ENCODE assay signal across 7 mouse cellular contexts in the genomic region with DNA sequence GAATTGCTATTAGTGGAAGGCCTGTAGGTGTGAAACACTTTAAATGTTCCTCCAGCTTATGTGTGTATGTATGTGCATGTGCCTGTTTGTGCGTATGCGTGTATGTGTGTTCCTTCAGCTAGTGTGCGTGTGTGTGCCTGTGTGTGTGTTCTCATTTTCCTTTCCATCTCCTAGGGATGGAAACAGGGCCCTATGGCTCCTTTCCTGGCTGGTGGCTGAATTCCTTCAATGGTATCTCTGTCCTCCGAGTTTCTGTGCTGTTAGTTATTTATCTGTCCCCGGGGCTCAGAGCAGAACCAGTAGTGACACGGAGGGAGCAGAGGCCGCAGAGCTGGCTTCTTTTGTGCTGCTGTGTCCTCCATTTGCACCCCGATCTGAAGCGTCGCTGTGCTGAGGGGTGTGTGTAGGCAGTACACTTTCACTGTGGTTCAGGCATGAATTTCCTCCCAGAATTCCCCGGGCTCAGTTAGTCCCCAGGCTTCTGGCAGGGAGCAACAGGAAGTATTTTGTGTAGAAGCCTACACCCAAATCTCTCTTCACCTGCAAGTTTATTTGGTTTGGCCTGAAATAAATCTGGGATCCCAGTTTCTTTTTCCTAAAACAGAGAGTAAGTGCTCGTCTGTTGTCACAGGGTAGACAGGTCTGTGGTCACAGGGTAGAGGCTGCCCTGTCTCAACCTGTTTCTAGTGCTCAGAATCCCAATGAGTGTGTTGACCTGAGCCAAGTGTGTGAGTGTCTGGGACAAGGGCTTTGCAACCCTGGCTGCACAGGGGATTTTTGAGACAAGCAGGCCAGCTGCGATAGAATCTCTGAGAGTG. TPM values are rescaled to one million over a fixed set of nuclear protein-coding genes. Genes with fewer than 3 reads are reported as not detected.
DNase-seq lines count a peak whose midpoint lies in the region; ATAC-seq and TF ChIP-seq lines count a peak whose summit lies in the region.

No protein-coding gene starts in this region.

- H3K9ac ChIP-seq in embryonic facial prominence, embryonic 11.5 days (replicated peaks; ENCODE audit: low read length) = no peak overlapping the region
- H3K9ac ChIP-seq in hindbrain, embryonic 11.5 days (ENCODE audit: low read depth, low read length) = no peak overlapping the region
- no peak overlapping the region for H3K9ac ChIP-seq in limb, embryonic 15.5 days
- peak overlapping the region; percentile 41 for H3K9ac ChIP-seq in stomach, postnatal 0 days (ENCODE audit: low read length)

- H3K4me3 ChIP-seq in embryonic facial prominence, embryonic 11.5 days (ENCODE audit: low read depth, low read length) = no peak overlapping the region
- no peak overlapping the region for H3K4me3 ChIP-seq in hindbrain, embryonic 11.5 days (ENCODE audit: low read depth, low read length)
- H3K4me3 ChIP-seq in limb, embryonic 15.5 days = no peak overlapping the region
- no peak overlapping the region for H3K4me3 ChIP-seq in stomach, postnatal 0 days (ENCODE audit: low read depth, low read length)

- ATAC-seq in embryonic facial prominence, embryonic 11.5 days (replicated peaks; ENCODE audit: insufficient number of reproducible peaks, low FRiP score, low TSS enrichment, low read depth) = no peak
- 0 out of 2 replicates have a peak, but pooled peaks have one; percentile 7 for ATAC-seq in hindbrain, embryonic 11.5 days (ENCODE audit: low FRiP score)
- ATAC-seq in limb, embryonic 15.5 days (ENCODE audit: insufficient number of reproducible peaks, low FRiP score, low TSS enrichment, low read depth) = no peak
- no peak for ATAC-seq in stomach, postnatal 0 days (ENCODE audit: low FRiP score, low TSS enrichment)

- no peak for TF ChIP-seq EP300 in stomach, postnatal 0 days (optimal IDR thresholded peaks at IDR 0.05)

- WGBS in embryonic facial prominence, embryonic 11.5 days = 61% methylated on average over 13 of the region's 13 CpGs
- 60% methylated on average over 13 of the region's 13 CpGs for whole genome bisulfite sequencing in hindbrain, embryonic 11.5 days
- 49% methylated on average over 13 of the region's 13 CpGs for WGBS in limb, embryonic 15.5 days
- 43% methylated on average over 13 of the region's 13 CpGs for WGBS in stomach, postnatal 0 days

- H3K27ac ChIP-seq in embryonic facial prominence, embryonic 11.5 days (replicated peaks; ENCODE audit: low read depth, low read length) = peak overlapping the region; percentile 10; the same call in 1 of the 2 replicates
- H3K27ac ChIP-seq in hindbrain, embryonic 11.5 days (ENCODE audit: low read depth, low read length) = peak overlapping the region; percentile 65
- H3K27ac ChIP-seq in limb, embryonic 15.5 days = peak overlapping the region; percentile 75
- peak overlapping the region; percentile 79 for H3K27ac ChIP-seq in stomach, postnatal 0 days (replicated peaks)

- DNase-seq in R1 (ENCODE audit: low read depth, low spot score) = peak; percentile 60
- no peak for DNase-seq in embryonic facial prominence, embryonic 11.5 days (ENCODE audit: low spot score)
- DNase-seq in hindbrain, embryonic 11.5 days (ENCODE audit: low spot score) = no peak
- no peak for DNase-seq in stomach, postnatal 0 days (ENCODE audit: low spot score)
- DNase-seq in cerebellum, adult 9-11 months = no peak
- DNase-seq in urinary bladder, postnatal 36 days (ENCODE audit: low spot score in 2 of 2) = no peak

- H3K9me3 ChIP-seq in embryonic facial prominence, embryonic 11.5 days (replicated peaks; ENCODE audit: control insufficient read depth, low read length) = no peaks in the 10 kb centered on the region
- no peaks in the 10 kb centered on the region for H3K9me3 ChIP-seq in hindbrain, embryonic 11.5 days (ENCODE audit: control insufficient read depth, low read length)
- H3K9me3 ChIP-seq in limb, embryonic 15.5 days = no peaks in the 10 kb centered on the region
- 0 out of 2 replicates have a peak, but pooled peaks cover 3% of the 10 kb centered on the region for H3K9me3 ChIP-seq in stomach, postnatal 0 days (ENCODE audit: control insufficient read depth, low read length)

- H3K4me2 ChIP-seq in embryonic facial prominence, embryonic 11.5 days (ENCODE audit: low read depth, low read length) = no peak overlapping the region
- H3K4me2 ChIP-seq in hindbrain, embryonic 11.5 days (replicated peaks; ENCODE audit: low read depth, low read length) = no peak overlapping the region
- no peak overlapping the region for H3K4me2 ChIP-seq in limb, embryonic 15.5 days
- peak overlapping the region; percentile 9; the same call in 1 of the 2 replicates for H3K4me2 ChIP-seq in stomach, postnatal 0 days (replicated peaks; ENCODE audit: low read depth)

- no peaks in the 10 kb centered on the region for H3K36me3 ChIP-seq in embryonic facial prominence, embryonic 11.5 days (replicated peaks; ENCODE audit: control insufficient read depth, insufficient read depth, low read depth, low read length)
- no peaks in the 10 kb centered on the region for H3K36me3 ChIP-seq in hindbrain, embryonic 11.5 days (ENCODE audit: control insufficient read depth, insufficient read depth, low read length)
- peaks cover 5% of the 10 kb centered on the region; the same call in 1 of the 2 replicates for H3K36me3 ChIP-seq in limb, embryonic 15.5 days
- H3K36me3 ChIP-seq in stomach, postnatal 0 days (ENCODE audit: control insufficient read depth, insufficient read depth, low read length) = peaks cover 3% of the 10 kb centered on the region; the same call in 1 of the 2 replicates

- TF ChIP-seq CTCF in stomach, postnatal 0 days (IDR thresholded peaks at IDR 0.05; ENCODE audit: low read depth) = no peak

- H3K4me1 ChIP-seq in embryonic facial prominence, embryonic 11.5 days (ENCODE audit: control insufficient read depth, insufficient read depth, low read length) = peaks cover 7% of the 10 kb centered on the region
- H3K4me1 ChIP-seq in hindbrain, embryonic 11.5 days (replicated peaks; ENCODE audit: control insufficient read depth, insufficient read depth, low read length) = peaks cover 18% of the 10 kb centered on the region
- H3K4me1 ChIP-seq in limb, embryonic 15.5 days = peaks cover 46% of the 10 kb centered on the region
- peaks cover 21% of the 10 kb centered on the region for H3K4me1 ChIP-seq in stomach, postnatal 0 days (replicated peaks; ENCODE audit: control insufficient read depth, insufficient read depth)

- no peaks in the 10 kb centered on the region for H3K27me3 ChIP-seq in embryonic facial prominence, embryonic 11.5 days (ENCODE audit: control insufficient read depth, insufficient read depth, low read length)
- no peaks in the 10 kb centered on the region for H3K27me3 ChIP-seq in hindbrain, embryonic 11.5 days (ENCODE audit: control insufficient read depth, insufficient read depth, low read length)
- H3K27me3 ChIP-seq in limb, embryonic 15.5 days = no peaks in the 10 kb centered on the region
- H3K27me3 ChIP-seq in stomach, postnatal 0 days (ENCODE audit: control insufficient read depth, insufficient read depth, low read length) = no peaks in the 10 kb centered on the region

RNA-seq across cellular contexts. Expression of a gene that starts 15.7 kb away (rescaled TPM):
- 19.8 and 20.5 TPM in 2 replicates for polyA plus RNA-seq in embryonic facial prominence, embryonic 11.5 days (2014; fragmentation: Nextera tagmentation; extraction: Ambion mirVana)
- polyA plus RNA-seq in hindbrain, embryonic 11.5 days (2014; fragmentation: Nextera tagmentation; extraction: Ambion mirVana) = 55.7 and 58.2 TPM in 2 replicates
- 21.6 and 23.2 TPM in 2 replicates for polyA plus RNA-seq in limb, embryonic 15.5 days (2015; fragmentation: Nextera tagmentation; extraction: Ambion mirVana)
- 9.3 and 9.4 TPM in 2 replicates for polyA plus RNA-seq in stomach, postnatal 0 days (2015; fragmentation: Nextera tagmentation; extraction: Ambion mirVana)

Comparison
In these comparisons a context has a peak if more than half of its experiments do, and no peak if none do; other contexts are left out.
1. H3K27ac ChIP-seq: peak in every context shown above with its lines; median percentile 79 in stomach, postnatal 0 days; 75 in limb, embryonic 15.5 days; 65 in hindbrain, embryonic 11.5 days; 10 in embryonic facial prominence, embryonic 11.5 days.